Mouse (Mus musculus) heart, embryonic 10.5 days (tissue): ENCODE data around the gene Gm17949. TPM values are rescaled to one million over a fixed set of nuclear protein-coding genes. Genes with fewer than 3 reads are reported as not detected.

Experiments used
- DNase-seq: peaks from one replicate; pipeline ENCODE4 v3.0.0-alpha.2; 2017; ENCODE audit warnings: low spot score
- H3K27ac ChIP-seq: fragments of 300-500 bp; sonication (generic); 2 replicates; pipeline ENCODE4 v1.5.1; 2016; ENCODE audit warnings: mild to moderate bottlenecking
- H3K27me3 ChIP-seq: fragments of 300-500 bp; sonication (generic); 2 replicates; pipeline ENCODE4 v1.6.1; 2016; ENCODE audit warnings: mild to moderate bottlenecking; ENCODE audit not compliant: poor library complexity, insufficient read depth, severe bottlenecking
- H3K36me3 ChIP-seq: fragments of 300-500 bp; sonication (generic); 2 replicates; pipeline ENCODE4 v1.6.1; 2016; ENCODE audit warnings: mild to moderate bottlenecking, moderate library complexity
- H3K4me1 ChIP-seq: fragments of 300-500 bp; sonication (generic); 2 replicates; pipeline ENCODE4 v1.6.1; 2016; ENCODE audit warnings: mild to moderate bottlenecking
- H3K4me3 ChIP-seq: fragments of 300-500 bp; sonication (generic); 2 replicates; pipeline ENCODE4 v1.5.1; 2016; ENCODE audit warnings: mild to moderate bottlenecking, moderate library complexity
- H3K9me3 ChIP-seq: fragments of 300-500 bp; sonication (generic); 2 replicates; pipeline ENCODE4 v1.6.1; 2016; ENCODE audit warnings: mild to moderate bottlenecking, moderate library complexity
- WGBS: fragments of 180-500 bp; shearing (Covaris S2); methylation state at CpG from one replicate; pipeline ENCODE4 v1.1.7; 2016; 5-methylcytosine and 5-hydroxymethylcytosine counted together
- polyA plus RNA-seq: library from polyadenylated mRNA; unstranded; fragments of >200 nt; fragmentation: Nextera tagmentation; extraction: Ambion mirVana; gene quantifications from 2 replicates; pipeline ENCODE4 v1.2.1, GENCODE M21; 2016

Gene Gm17949
- polyA plus RNA-seq, 1 experiment from 2014 or later, result 0.36 TPM

GRCm38 (mm10) chr17:56981049-56981448, 30.2 kb upstream of the Gm17949 start:
- no peaks in the 10 kb centered on the region for H3K4me1 ChIP-seq
- no peaks in the 10 kb centered on the region for H3K27me3 ChIP-seq
- WGBS, result 71% methylated on average over 7 of the region's 7 CpGs
- H3K27ac ChIP-seq, result no peak overlapping the region
- H3K36me3 ChIP-seq, result no peaks in the 10 kb centered on the region
- no peaks in the 10 kb centered on the region for H3K9me3 ChIP-seq
- peak; percentile 39 for DNase-seq
- no peak overlapping the region for H3K4me3 ChIP-seq

DNA sequence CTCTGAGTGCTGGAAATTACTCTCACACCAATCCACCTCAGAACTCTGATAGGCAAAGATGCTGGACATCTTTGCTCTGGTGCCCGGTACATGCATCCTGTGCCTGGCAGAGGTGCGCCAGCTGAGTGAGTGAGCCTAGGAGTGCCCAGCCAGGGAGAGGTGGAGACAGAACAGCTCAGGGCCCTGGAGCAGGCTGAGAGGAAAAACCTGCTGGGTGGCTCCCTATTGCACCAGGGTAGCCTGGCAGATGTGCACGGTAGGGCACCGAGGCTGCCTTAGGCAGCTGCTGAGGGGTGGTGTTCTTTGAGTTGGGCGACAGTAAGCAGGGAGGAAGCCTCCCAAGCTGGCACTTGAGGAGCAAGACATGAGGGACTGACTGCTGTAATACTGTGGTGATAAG, 29.3 kb upstream of the Gm17949 start, which contains the start of gene Acer1:
Gene Acer1, minus strand, starts transcription at position 114 of the 400 bp plus-strand sequence.
- Histone ChIP-seq H3K27me3 (no peaks in the 10 kb centered on the region), H3K4me1 (no peaks in the 10 kb centered on the region), H3K36me3 (no peaks in the 10 kb centered on the region), H3K27ac (no peak within 1 kb of the TSS), H3K9me3 (no peaks in the 10 kb centered on the region), H3K4me3 (no peak within 1 kb of the TSS)
- WGBS, result 61% methylated on average over 5 of the region's 5 CpGs
- peak; percentile 64 for DNase-seq

GRCm38 (mm10) chr17:56984886-56985285, 26.4 kb upstream of the Gm17949 start:
- no peaks in the 10 kb centered on the region for H3K4me1 ChIP-seq
- no peaks in the 10 kb centered on the region for H3K36me3 ChIP-seq
- H3K27me3 ChIP-seq, result no peaks in the 10 kb centered on the region
- 78% methylated on average over 9 of the region's 9 CpGs for WGBS
- DNase-seq, result peak; percentile 60
- no peak overlapping the region for H3K4me3 ChIP-seq
- H3K27ac ChIP-seq, result no peak overlapping the region
- no peaks in the 10 kb centered on the region for H3K9me3 ChIP-seq

DNA sequence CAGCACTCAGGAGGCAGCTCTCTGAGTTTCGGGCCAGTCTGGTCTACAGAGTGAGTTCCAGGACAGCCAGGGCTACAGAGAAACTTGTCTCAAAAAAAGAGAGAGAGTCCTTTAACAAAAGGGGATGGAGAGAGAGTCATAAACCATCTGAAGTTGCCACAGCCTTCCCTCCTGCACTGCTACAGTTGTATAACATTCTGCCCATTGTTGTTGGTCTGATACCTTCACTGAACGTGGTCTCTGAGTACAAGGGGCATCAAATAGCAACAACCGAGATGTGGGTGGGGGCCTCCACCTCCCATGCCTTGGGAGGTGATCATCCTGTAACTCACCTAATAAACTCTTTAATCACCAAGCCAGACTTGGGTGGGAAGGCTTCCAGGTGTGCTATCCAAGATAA, 25.6 kb upstream of the Gm17949 start:
- Histone ChIP-seq H3K4me3 (no peak overlapping the region), H3K9me3 (no peaks in the 10 kb centered on the region), H3K27me3 (no peaks in the 10 kb centered on the region), H3K36me3 (no peaks in the 10 kb centered on the region), H3K4me1 (no peaks in the 10 kb centered on the region), H3K27ac (no peak overlapping the region)
- WGBS, result 78% methylated on average over 3 of the region's 3 CpGs
- DNase-seq, result peak; percentile 53

DNA sequence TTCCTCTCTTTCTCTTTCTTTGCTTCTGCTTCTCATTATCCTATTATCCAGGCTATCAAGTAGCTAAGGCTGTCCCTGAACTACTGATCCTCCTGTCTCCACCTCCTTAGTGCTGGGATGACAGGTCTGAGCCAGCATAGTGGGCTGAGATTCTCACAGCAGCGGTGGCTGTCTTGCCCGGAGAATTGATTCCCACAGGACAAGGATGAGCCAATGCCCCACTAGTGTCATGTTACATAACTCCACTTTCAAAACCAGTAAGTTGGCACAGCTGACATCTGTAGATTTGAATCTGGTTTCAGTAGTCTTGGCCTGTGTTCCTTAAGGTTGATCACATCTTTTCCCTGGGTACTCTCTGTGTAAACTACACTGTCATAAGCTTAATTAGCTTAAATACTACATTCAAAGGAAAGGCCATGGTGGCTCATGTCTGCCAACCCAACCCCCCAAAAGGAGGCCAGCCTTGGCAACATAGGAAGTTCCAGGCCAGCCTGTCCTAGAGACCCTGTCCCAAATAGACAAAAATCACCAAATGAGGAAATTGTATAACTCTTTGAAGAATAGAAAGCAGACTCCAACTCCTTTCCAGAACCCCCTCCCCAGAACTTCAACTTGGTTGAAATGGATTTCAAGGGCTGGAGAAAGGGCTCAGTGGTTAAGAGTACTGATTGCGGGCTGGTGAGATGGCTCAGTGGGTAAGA, 25.0 kb upstream of the Gm17949 start:
- peak; percentile 58 for DNase-seq
- WGBS, result 84% methylated on average over 3 of the region's 3 CpGs

GRCm38 (mm10) chr17:56988441-56988840, 22.8 kb upstream of the Gm17949 start:
- DNase-seq, result peak; percentile 62
- 81% methylated on average over 7 of the region's 7 CpGs for WGBS
- Histone ChIP-seq H3K27me3 (no peaks in the 10 kb centered on the region), H3K4me1 (peaks cover 6% of the 10 kb centered on the region), H3K27ac (no peak overlapping the region), H3K9me3 (no peaks in the 10 kb centered on the region), H3K4me3 (no peak overlapping the region), H3K36me3 (peaks cover 24% of the 10 kb centered on the region)

More for the DNA sequence above, 25.0 kb upstream of the Gm17949 start:
- no peaks in the 10 kb centered on the region for H3K9me3 ChIP-seq
- H3K27me3 ChIP-seq, result no peaks in the 10 kb centered on the region
- no peak overlapping the region for H3K27ac ChIP-seq
- no peak overlapping the region for H3K4me3 ChIP-seq
- H3K36me3 ChIP-seq, result 0 out of 2 replicates have a peak, but pooled peaks cover 3% of the 10 kb centered on the region
- H3K4me1 ChIP-seq, result peaks cover 5% of the 10 kb centered on the region

DNA sequence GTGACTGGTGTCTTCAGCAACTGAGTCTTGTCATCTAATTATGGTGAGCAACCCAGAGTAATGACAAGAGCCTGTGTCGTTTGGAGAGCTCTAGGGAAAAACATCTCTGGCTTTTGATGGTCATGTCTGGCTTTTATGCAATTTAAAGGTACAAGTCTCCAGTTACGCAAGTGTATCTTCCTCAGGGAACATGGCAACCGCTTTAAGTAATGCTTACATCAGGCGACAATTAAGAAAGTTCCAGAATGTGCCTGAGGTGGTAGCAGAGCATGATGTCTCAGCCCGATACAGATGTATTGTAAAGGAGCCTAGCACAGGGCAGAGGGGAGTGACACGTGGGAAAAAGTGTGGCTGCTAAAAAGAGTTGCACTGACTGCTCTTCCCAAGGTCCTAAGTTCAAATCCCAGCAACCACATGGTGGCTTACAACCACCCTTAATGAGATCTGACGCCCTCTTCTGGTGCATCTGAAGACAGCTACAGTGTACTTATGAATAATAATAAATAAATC, 22.3 kb upstream of the Gm17949 start:
- H3K27ac ChIP-seq, result no peak overlapping the region; the same call in 1 of the 2 replicates
- peak overlapping the region; percentile 82 for H3K4me3 ChIP-seq
- H3K27me3 ChIP-seq, result no peaks in the 10 kb centered on the region
- peaks cover 30% of the 10 kb centered on the region for H3K36me3 ChIP-seq
- peak; percentile 50 for DNase-seq
- H3K4me1 ChIP-seq, result peaks cover 6% of the 10 kb centered on the region
- WGBS, result 72% methylated on average over 7 of the region's 7 CpGs
- H3K9me3 ChIP-seq, result no peaks in the 10 kb centered on the region

DNA sequence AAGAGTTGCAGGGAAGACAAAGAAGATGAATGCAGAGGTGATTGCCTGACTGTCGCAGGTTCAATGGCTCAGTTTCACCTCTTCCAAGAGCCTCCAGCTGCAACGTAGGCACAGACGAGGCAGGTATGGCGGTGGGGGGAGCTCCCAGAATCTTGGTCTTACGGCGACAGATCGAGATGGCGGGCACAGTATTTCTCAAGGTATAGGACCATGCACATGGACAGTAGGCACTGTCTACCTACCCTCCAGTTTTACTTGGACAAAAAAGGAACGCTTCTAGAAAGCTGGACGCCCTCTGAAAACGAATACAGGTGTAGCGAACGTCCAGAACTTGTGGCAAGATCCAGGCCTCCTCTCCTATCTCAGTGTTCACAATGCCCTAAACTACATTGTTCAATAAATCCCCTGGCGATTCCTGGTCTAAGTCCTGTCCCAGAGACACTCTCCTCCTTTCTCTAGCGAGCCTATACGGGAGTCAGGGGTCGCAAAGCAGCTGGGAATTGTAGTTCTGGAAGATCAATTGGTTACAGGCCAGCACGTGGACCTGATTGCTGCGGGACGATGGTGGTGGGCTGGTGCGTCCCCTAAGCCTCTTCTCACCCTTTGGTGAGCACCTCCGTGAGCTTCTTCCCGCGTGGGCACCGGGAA, 21.7 kb upstream of the Gm17949 start:
- Histone ChIP-seq H3K27ac (peak overlapping the region; percentile 90), H3K9me3 (no peaks in the 10 kb centered on the region), H3K27me3 (no peaks in the 10 kb centered on the region), H3K4me1 (peaks cover 6% of the 10 kb centered on the region), H3K36me3 (peaks cover 36% of the 10 kb centered on the region), H3K4me3 (peak overlapping the region; percentile 82)
- WGBS, result 4% methylated on average over 25 of the region's 25 CpGs
- DNase-seq, result peak; percentile 95

GRCm38 (mm10) chr17:56990115-56990746, 21.0 kb upstream of the Gm17949 start, which contains the start of gene Clpp:
Clpp (plus strand) TSS chr17:56990305.
- Histone ChIP-seq H3K9me3 (no peaks in the 10 kb centered on the region), H3K27me3 (no peaks in the 10 kb centered on the region), H3K27ac (peak within 1 kb of the TSS; percentile 90), H3K4me3 (peak within 1 kb of the TSS; percentile 82), H3K4me1 (peaks cover 6% of the 10 kb centered on the region), H3K36me3 (peaks cover 41% of the 10 kb centered on the region)
- DNase-seq, result peak; percentile 98
- WGBS, result under 1% methylated on average over 52 of the region's 52 CpGs

GRCm38 (mm10) chr17:56990966-56991365, 20.3 kb upstream of the Gm17949 start:
- Histone ChIP-seq H3K27me3 (no peaks in the 10 kb centered on the region), H3K9me3 (no peaks in the 10 kb centered on the region), H3K36me3 (peaks cover 49% of the 10 kb centered on the region), H3K4me1 (peaks cover 6% of the 10 kb centered on the region), H3K4me3 (peak overlapping the region; percentile 82), H3K27ac (peak overlapping the region; percentile 90; the same call in 1 of the 2 replicates)
- peak; percentile 75 for DNase-seq
- WGBS, result 65% methylated on average over 2 of the region's 2 CpGs

- Histone ChIP-seq H3K27me3 (no peaks in the 10 kb centered on the region), H3K36me3 (peaks cover 70% of the 10 kb centered on the region), H3K27ac (no peak overlapping the region), H3K4me1 (peaks cover 23% of the 10 kb centered on the region), H3K4me3 (no peak overlapping the region), H3K9me3 (no peaks in the 10 kb centered on the region)
- DNase-seq, result no peak
- 91% methylated on average over 8 of the region's 8 CpGs for WGBS
Measured at GRCm38 (mm10) chr17:56995046-56995445, 16.2 kb upstream of the Gm17949 start.

GRCm38 (mm10) chr17:56996506-56996905, 14.8 kb upstream of the Gm17949 start:
- Histone ChIP-seq H3K4me1 (peaks cover 31% of the 10 kb centered on the region), H3K36me3 (peaks cover 67% of the 10 kb centered on the region), H3K9me3 (no peaks in the 10 kb centered on the region), H3K27ac (peak overlapping the region; percentile 85), H3K27me3 (no peaks in the 10 kb centered on the region), H3K4me3 (peak overlapping the region; percentile 88)
- WGBS, result 71% methylated on average over 2 of the region's 2 CpGs
- DNase-seq, result no peak
